8 mouse cellular contexts compared by ENCODE assay signal in the genomic region with DNA sequence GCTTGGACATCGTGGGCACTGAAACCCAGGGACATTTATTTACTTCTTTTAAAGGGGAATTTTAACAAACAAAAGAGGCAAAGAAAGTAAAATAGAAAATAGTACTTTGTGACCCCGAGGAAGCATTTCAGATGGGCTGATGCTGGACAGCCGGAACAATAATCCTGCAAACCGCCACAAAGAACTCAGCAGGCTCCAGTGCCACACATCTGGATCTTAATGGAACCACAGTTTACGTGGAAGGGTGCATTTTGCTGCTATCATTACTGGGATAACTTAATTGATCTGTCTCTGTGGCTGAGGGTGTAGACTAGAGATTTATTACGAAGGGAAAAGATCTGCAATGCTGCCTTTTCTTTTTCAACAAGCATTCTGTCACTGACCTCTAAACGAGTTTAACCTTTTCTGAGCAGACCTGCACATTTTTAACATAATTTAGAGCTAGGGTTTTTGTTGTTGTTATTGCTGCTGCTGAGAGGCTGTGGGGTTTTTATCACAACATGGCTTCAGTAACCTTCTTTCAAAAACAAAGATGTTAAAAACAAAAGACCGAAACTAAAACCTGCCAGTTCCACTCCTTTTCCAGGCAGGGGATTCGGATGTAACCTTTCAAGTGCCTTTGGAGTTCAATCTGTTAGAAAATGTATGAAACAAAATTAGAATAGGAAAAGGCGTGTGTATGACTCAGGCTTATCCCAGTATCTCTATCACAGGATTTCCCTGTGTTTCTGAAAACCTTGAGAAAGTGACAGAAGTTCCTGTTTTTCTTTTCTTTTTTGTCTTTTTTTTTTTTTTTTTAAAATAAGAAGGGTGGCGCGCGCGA.
DNase-seq lines count a peak whose midpoint lies in the region; ATAC-seq and TF ChIP-seq lines count a peak whose summit lies in the region.

No protein-coding gene starts in this region.

- DNase-seq in heart, postnatal 36 days = no peak
- DNase-seq in ES-E14 (ENCODE audit: low read depth, low spot score) = no peak
- DNase-seq in liver, postnatal 0 days = no peak
- no peak for DNase-seq in gastrocnemius, postnatal 14 days
- DNase-seq in adrenal gland, postnatal 10 days = no peak
- DNase-seq in layer of hippocampus, postnatal 25 days (ENCODE audit: extremely low spot score in 1 of 2, low spot score in 1 of 2) = no peak

- H3K4me1 ChIP-seq in heart, embryonic 14.5 days (ENCODE audit: control insufficient read depth in 2 of 2, insufficient read depth in 2 of 2, low read length in 2 of 2) = peaks cover 19 to 64% of the 10 kb centered on the region in 2 experiments
- peaks cover 3 to 11% of the 10 kb centered on the region in 2 experiments; a peak in 2 of 4 replicates for H3K4me1 ChIP-seq in ES-E14 (ENCODE audit: control insufficient read depth in 2 of 2, insufficient read depth in 2 of 2, low read length in 2 of 2, poor library complexity in 1 of 2)
- peaks cover 5% of the 10 kb centered on the region; the same call in 1 of the 2 replicates for H3K4me1 ChIP-seq in forebrain, embryonic 16.5 days (replicated peaks; ENCODE audit: control insufficient read depth, insufficient read depth, low read length)
- peaks cover 58% of the 10 kb centered on the region for H3K4me1 ChIP-seq in liver, postnatal 0 days (ENCODE audit: insufficient read depth)

- in situ Hi-C loops in ES-E14 (cut with MboI; ENCODE audit: low sequenced_read_pairs in 2 of 2, unreplicated experiment in 2 of 2) = no loop called here

- peak overlapping the region; percentile 98 to 99 for H3K4me3 ChIP-seq in heart, embryonic 14.5 days (ENCODE audit: control insufficient read depth in 1 of 2, insufficient read depth in 1 of 2, low read depth in 1 of 2, low read length in 2 of 2)
- peak overlapping the region; percentile 87 to 92 for H3K4me3 ChIP-seq in ES-E14 (ENCODE audit: insufficient read depth in 1 of 2, low read depth in 1 of 2, low read length in 2 of 2, poor library complexity in 1 of 2, severe bottlenecking in 1 of 2)
- H3K4me3 ChIP-seq in forebrain, embryonic 16.5 days (replicated peaks; ENCODE audit: low read length) = peak overlapping the region; percentile 68
- H3K4me3 ChIP-seq in liver, postnatal 0 days (ENCODE audit: low read depth, low read length) = peak overlapping the region; percentile 86

- H3K9me3 ChIP-seq in heart, embryonic 14.5 days (ENCODE audit: control insufficient read depth, low read length) = no peaks in the 10 kb centered on the region
- H3K9me3 ChIP-seq in ES-E14 (ENCODE audit: control insufficient read depth, insufficient read depth, low read depth, low read length) = no peaks in the 10 kb centered on the region
- H3K9me3 ChIP-seq in forebrain, embryonic 16.5 days (ENCODE audit: control insufficient read depth, low read length) = no peaks in the 10 kb centered on the region
- H3K9me3 ChIP-seq in liver, postnatal 0 days (ENCODE audit: low read length) = no peaks in the 10 kb centered on the region

- H3K4me2 ChIP-seq in heart, embryonic 14.5 days (ENCODE audit: low read length) = peak overlapping the region; percentile 86
- H3K4me2 ChIP-seq in forebrain, embryonic 16.5 days (ENCODE audit: low read length) = peak overlapping the region; percentile 88
- peak overlapping the region; percentile 71 for H3K4me2 ChIP-seq in liver, postnatal 0 days (ENCODE audit: low read depth, low read length)

- H3K36me3 ChIP-seq in heart, embryonic 14.5 days (ENCODE audit: control insufficient read depth, insufficient read depth, low read length) = 0 out of 2 replicates have a peak, but pooled peaks cover 3% of the 10 kb centered on the region
- H3K36me3 ChIP-seq in ES-E14 (ENCODE audit: control insufficient read depth, insufficient read depth, low read length, poor library complexity, severe bottlenecking) = no peaks in the 10 kb centered on the region
- no peaks in the 10 kb centered on the region for H3K36me3 ChIP-seq in forebrain, embryonic 16.5 days (ENCODE audit: control insufficient read depth, insufficient read depth)
- H3K36me3 ChIP-seq in liver, postnatal 0 days (replicated peaks; ENCODE audit: insufficient read depth, low read length) = 0 out of 2 replicates have a peak, but pooled peaks cover 5% of the 10 kb centered on the region

- peak overlapping the region; percentile 97 for H3K9ac ChIP-seq in heart, embryonic 14.5 days (ENCODE audit: low read length)
- H3K9ac ChIP-seq in ES-E14 (ENCODE audit: insufficient read depth, low read depth, low read length, poor library complexity, severe bottlenecking) = no peak overlapping the region; the same call in 1 of the 2 replicates
- H3K9ac ChIP-seq in forebrain, embryonic 16.5 days (replicated peaks; ENCODE audit: low read depth, low read length) = no peak overlapping the region
- H3K9ac ChIP-seq in liver, postnatal 0 days (replicated peaks) = peak overlapping the region; percentile 95

- TF ChIP-seq EP300 in liver, postnatal 0 days (IDR thresholded peaks at IDR 0.05; ENCODE audit: low read depth) = peak; percentile 69; the same call in 1 of the 2 replicates

- no peak for ATAC-seq in heart, embryonic 14.5 days (ENCODE audit: insufficient number of reproducible peaks, insufficient read depth, low FRiP score, low read depth)
- ATAC-seq in forebrain, embryonic 16.5 days = no peak
- ATAC-seq in liver, postnatal 0 days = no peak

- peak overlapping the region; percentile 39 to 94; a peak in 3 of 4 replicates for H3K27ac ChIP-seq in heart, embryonic 14.5 days (replicated peaks in 1 of 2; ENCODE audit: control insufficient read depth in 1 of 2, insufficient read depth in 1 of 2, low read depth in 2 of 2, low read length in 2 of 2)
- no peak overlapping the region for H3K27ac ChIP-seq in ES-E14 (ENCODE audit: insufficient read depth, low read depth, low read length, poor library complexity, severe bottlenecking)
- H3K27ac ChIP-seq in forebrain, embryonic 16.5 days (ENCODE audit: low read length) = no peak overlapping the region
- H3K27ac ChIP-seq in liver, postnatal 0 days (ENCODE audit: low read depth) = peak overlapping the region; percentile 98

- intact Hi-C loops in heart, postnatal 36 days (cut with DNase I) = loop anchor here (2.0 kb wide), 6 partner anchors 19 to 523 kb away; no protein-coding TSS in a partner anchor
- intact Hi-C loops in gastrocnemius, postnatal 14 days (cut with DNase I; ENCODE audit: low total_unique reads) = no loop called here

- WGBS in heart, embryonic 14.5 days = 11% methylated on average over 14 of the region's 14 CpGs
- 2% methylated on average over 14 of the region's 14 CpGs for WGBS in forebrain, embryonic 16.5 days
- WGBS in liver, postnatal 0 days (ENCODE audit: insufficient replicate concordance) = 11% methylated on average over 14 of the region's 14 CpGs

- TF ChIP-seq CTCF in liver, postnatal 0 days (IDR thresholded peaks at IDR 0.05; ENCODE audit: low read depth) = no peak

- no peaks in the 10 kb centered on the region for H3K27me3 ChIP-seq in heart, embryonic 14.5 days (ENCODE audit: control insufficient read depth, insufficient read depth, low read length)
- H3K27me3 ChIP-seq in forebrain, embryonic 16.5 days (replicated peaks; ENCODE audit: control insufficient read depth, insufficient read depth, low read length) = peaks cover 47% of the 10 kb centered on the region
- no peaks in the 10 kb centered on the region for H3K27me3 ChIP-seq in liver, postnatal 0 days (ENCODE audit: insufficient read depth, low read length)

TF ChIP-seq in ES-E14, 5 proteins besides CTCF, POLR2A, EP300 and RAD21:
- TF ChIP-seq ZC3H11A (IDR thresholded peaks at IDR 0.05; ENCODE audit: borderline replicate concordance, low read depth, low read length) (no peak), ZNF384 (IDR thresholded peaks at IDR 0.05; ENCODE audit: low read depth, low read length) (peak; percentile 71; the same call in 1 of the 2 replicates), HCFC1 (IDR thresholded peaks at IDR 0.05; ENCODE audit: borderline replicate concordance, insufficient read depth, low read length) (no peak), MAFK (IDR thresholded peaks at IDR 0.05; ENCODE audit: insufficient read depth, low read depth, low read length) (no peak), CHD2 (IDR thresholded peaks at IDR 0.05; ENCODE audit: low read depth, low read length) (no peak)

Comparison
In these comparisons a context has a peak if more than half of its experiments do, and no peak if none do; other contexts are left out.
1. H3K27ac ChIP-seq: peak in heart, embryonic 14.5 days (2 of 2) and liver, postnatal 0 days (single experiment); none in ES-E14 (single experiment) and forebrain, embryonic 16.5 days (single experiment).
2. H3K9ac ChIP-seq: peak in heart, embryonic 14.5 days (single experiment) and liver, postnatal 0 days (single experiment); none in ES-E14 (single experiment) and forebrain, embryonic 16.5 days (single experiment).
3. Peak in every context shown above with its lines, with median percentiles within 50 percentile points of each other: H3K4me2 ChIP-seq and H3K4me3 ChIP-seq.